Mouse (Mus musculus) cerebellum, postnatal 14 days (tissue): ENCODE measurements around the gene Ada.

Experiments
- DNase-seq, 2 experiments: peaks; one replicate each; pipeline ENCODE4 v3.0.0; 2021; ENCODE audit warnings: mixed read lengths in 2 of 2

The Ada gene

GRCm38 (mm10) chr2:163728300-163728699, 21.7 kb downstream of the Ada start:
- DNase-seq: no peak

GRCm38 (mm10) chr2:163726766-163727393, 23.2 kb downstream of the Ada start:
- no peak for DNase-seq

- peak; percentile 89 to 94 for DNase-seq
Observed at GRCm38 (mm10) chr2:163722550-163722949, 27.5 kb downstream of the Ada start.

- DNase-seq: no peak
Observed at GRCm38 (mm10) chr2:163719616-163720015, 30.4 kb downstream of the Ada start.

GRCm38 (mm10) chr2:163718951-163719603, 31.0 kb downstream of the Ada start:
- peak; percentile 92 to 94 for DNase-seq

GRCm38 (mm10) chr2:163718526-163718925, 31.5 kb downstream of the Ada start:
- DNase-seq: peak in 1 of 2 experiments; percentile 41

GRCm38 (mm10) chr2:163716853-163717252, 33.2 kb downstream of the Ada start:
- DNase-seq: no peak

- DNase-seq: no peak
Observed at GRCm38 (mm10) chr2:163716448-163716847, 33.6 kb downstream of the Ada start.

- no peak for DNase-seq
Observed at GRCm38 (mm10) chr2:163713340-163713739, 36.7 kb downstream of the Ada start.

GRCm38 (mm10) chr2:163712874-163713273, 37.2 kb downstream of the Ada start:
- DNase-seq: no peak

- no peak for DNase-seq
Observed at GRCm38 (mm10) chr2:163712473-163712872, 37.6 kb downstream of the Ada start.

GRCm38 (mm10) chr2:163711368-163711868, 38.6 kb downstream of the Ada start:
- DNase-seq: no peak

GRCm38 (mm10) chr2:163710606-163711159, 39.4 kb downstream of the Ada start:
- no peak for DNase-seq

- no peak for DNase-seq
Observed at GRCm38 (mm10) chr2:163710000-163710399, 40.0 kb downstream of the Ada start.

GRCm38 (mm10) chr2:163708763-163709250, 41.2 kb downstream of the Ada start:
- DNase-seq: no peak

- DNase-seq: no peak
Observed at GRCm38 (mm10) chr2:163708321-163708720, 41.7 kb downstream of the Ada start.

- no peak for DNase-seq
Observed at GRCm38 (mm10) chr2:163703599-163704260, 46.3 kb downstream of the Ada start.

- no peak for DNase-seq
Observed at GRCm38 (mm10) chr2:163702921-163703320, 47.1 kb downstream of the Ada start.

GRCm38 (mm10) chr2:163702431-163702830, 47.6 kb downstream of the Ada start:
- no peak for DNase-seq

GRCm38 (mm10) chr2:163699078-163699780, 50.8 kb downstream of the Ada start:
- DNase-seq: peak in 1 of 2 experiments; percentile 31

- no peak for DNase-seq
Observed at GRCm38 (mm10) chr2:163697764-163698480, 52.1 kb downstream of the Ada start.

- DNase-seq: no peak
Observed at GRCm38 (mm10) chr2:163696763-163697162, 53.3 kb downstream of the Ada start.
